Mouse (Mus musculus) MEL (cell line): ENCODE results near the gene Itpr2. TPM values are rescaled to one million over a fixed set of nuclear protein-coding genes. Genes with fewer than 3 reads are reported as not detected.

Experiments used
- DNase-seq: peaks from one replicate; pipeline ENCODE4 v3.0.0; 2011; ENCODE audit warnings: low read depth, low spot score
- H3K27ac ChIP-seq: 2 replicates; pipeline ENCODE4 v1.5.1; 2012; ENCODE audit warnings: low read depth, mild to moderate bottlenecking, control low read depth, low read length, moderate library complexity; ENCODE audit not compliant: control insufficient read depth
- H3K27me3 ChIP-seq, 2 experiments: fragments of 150-350 bp in 1 of 2; sonication (generic) in 1 of 2; 2 replicates each; pipeline ENCODE4 v1.6.1; 2012; ENCODE audit warnings: low read length in 2 of 2, mild to moderate bottlenecking in 2 of 2, improper control_type of control experiment in 1 of 2, moderate library complexity in 1 of 2; ENCODE audit not compliant: insufficient read depth in 2 of 2, control insufficient read depth in 1 of 2
- H3K36me3 ChIP-seq, 2 experiments: 2 replicates each; pipeline ENCODE4 v1.6.1; 2012 to 2014; ENCODE audit warnings: low read length in 2 of 2, improper control_type of control experiment in 1 of 2, inconsistent platforms in 1 of 2, mild to moderate bottlenecking in 1 of 2; ENCODE audit not compliant: insufficient read depth in 2 of 2, control insufficient read depth in 1 of 2
- H3K4me1 ChIP-seq, 2 experiments: fragments of 150-350 bp in 1 of 2; sonication (generic) in 1 of 2; 2 replicates each; pipeline ENCODE4 v1.6.1; 2012; ENCODE audit warnings: low read length in 2 of 2, improper control_type of control experiment in 1 of 2, mild to moderate bottlenecking in 1 of 2; ENCODE audit not compliant: insufficient read depth in 2 of 2, control insufficient read depth in 1 of 2
- H3K4me3 ChIP-seq, 2 experiments: fragments of 150-350 bp in 1 of 2; sonication (generic) in 1 of 2; 2 replicates each; pipeline ENCODE4 v1.5.1; 2012; ENCODE audit warnings: low read depth in 2 of 2, low read length in 2 of 2, mild to moderate bottlenecking in 2 of 2, moderate library complexity in 2 of 2, control low read depth in 1 of 2, improper control_type of control experiment in 1 of 2; ENCODE audit not compliant: control insufficient read depth in 1 of 2, insufficient read depth in 1 of 2
- H3K79me2 ChIP-seq: 2 replicates; pipeline ENCODE4 v1.6.1; 2012; ENCODE audit warnings: mild to moderate bottlenecking, low read length, moderate library complexity; ENCODE audit not compliant: control insufficient read depth, poor library complexity, insufficient read depth
- H3K9ac ChIP-seq: 2 replicates; pipeline ENCODE4 v1.6.1; 2012; ENCODE audit warnings: low read depth, mild to moderate bottlenecking, control low read depth, low read length, moderate library complexity; ENCODE audit not compliant: control insufficient read depth, poor library complexity, severe bottlenecking
- H3K9me3 ChIP-seq: fragments of 150-350 bp; sonication (generic); replicated peaks from 2 replicates; pipeline ENCODE4 v1.6.1; 2012; ENCODE audit warnings: mild to moderate bottlenecking, low read length, improper control_type of control experiment, moderate library complexity; ENCODE audit not compliant: insufficient read depth
- CHD2 ChIP-seq: IDR thresholded peaks from 2 replicates; pipeline ENCODE4 v1.6.1; 2011; ENCODE audit warnings: low read length, improper control_type of control experiment
- CTCF ChIP-seq, 3 experiments: IDR thresholded peaks in 2 of 3; conservative IDR thresholded peaks in 1 of 3; 2 replicates each; pipeline ENCODE4 v1.5.1; 2011 to 2012; ENCODE audit warnings: low read length in 3 of 3, low read depth in 2 of 3, mild to moderate bottlenecking in 2 of 3, improper control_type of control experiment in 1 of 3, inconsistent platforms in 1 of 3, mixed read lengths in 1 of 3, moderate library complexity in 1 of 3; ENCODE audit not compliant: control insufficient read depth in 1 of 3, insufficient read depth in 1 of 3, poor library complexity in 1 of 3, severe bottlenecking in 1 of 3
- E2F4 ChIP-seq: IDR thresholded peaks from 2 replicates; pipeline ENCODE4 v1.6.1; 2011; ENCODE audit warnings: low read depth, low read length, improper control_type of control experiment, borderline replicate concordance
- EP300 ChIP-seq, 2 experiments: IDR thresholded peaks; 2 replicates each; pipeline ENCODE4 v1.6.1; 2011; ENCODE audit warnings: improper control_type of control experiment in 2 of 2, low read length in 2 of 2, low read depth in 1 of 2, mild to moderate bottlenecking in 1 of 2
- ETS1 ChIP-seq: IDR thresholded peaks from 2 replicates; pipeline ENCODE4 v1.6.1; 2012; ENCODE audit warnings: low read depth, mild to moderate bottlenecking, inconsistent platforms, low read length, improper control_type of control experiment, moderate library complexity
- GABPA ChIP-seq: IDR thresholded peaks from 2 replicates; pipeline ENCODE4 v1.6.1; 2012; ENCODE audit warnings: low read depth, mild to moderate bottlenecking, inconsistent platforms, low read length, improper control_type of control experiment, moderate library complexity
- GATA1 ChIP-seq: IDR thresholded peaks from 2 replicates; pipeline ENCODE4 v1.6.1; 2011; ENCODE audit warnings: low read depth, low read length, improper control_type of control experiment
- MAFK ChIP-seq: IDR thresholded peaks from 2 replicates; pipeline ENCODE4 v1.6.1; 2011; ENCODE audit warnings: low read depth, mild to moderate bottlenecking, low read length, improper control_type of control experiment, borderline replicate concordance
- MEF2A ChIP-seq: IDR thresholded peaks from 2 replicates; pipeline ENCODE4 v1.6.1; 2014; ENCODE audit warnings: low read depth, mild to moderate bottlenecking, inconsistent platforms, low read length, improper control_type of control experiment; ENCODE audit not compliant: poor library complexity, insufficient replicate concordance, severe bottlenecking; ENCODE audit errors: extremely low read depth
- MYC ChIP-seq: IDR thresholded peaks from 2 replicates; pipeline ENCODE4 v1.6.1; 2011; ENCODE audit warnings: low read depth, mild to moderate bottlenecking, low read length, improper control_type of control experiment, moderate library complexity
- NELFE ChIP-seq: IDR thresholded peaks from 2 replicates; pipeline ENCODE4 v1.6.1; 2011; ENCODE audit warnings: low read depth, low read length, improper control_type of control experiment
- NRF1 ChIP-seq: IDR thresholded peaks from 2 replicates; pipeline ENCODE4 v1.6.1; 2014; ENCODE audit warnings: low read depth, mild to moderate bottlenecking, inconsistent platforms, low read length, improper control_type of control experiment, moderate library complexity; ENCODE audit not compliant: poor library complexity, insufficient read depth, severe bottlenecking
- SIN3A ChIP-seq: IDR thresholded peaks from 2 replicates; pipeline ENCODE4 v1.6.1; 2012; ENCODE audit warnings: low read length, improper control_type of control experiment, inconsistent platforms
- TAL1 ChIP-seq: IDR thresholded peaks from 2 replicates; pipeline ENCODE4 v1.6.1; 2012; ENCODE audit warnings: mild to moderate bottlenecking, inconsistent platforms, low read length, moderate library complexity, mixed read lengths
- TBP ChIP-seq: IDR thresholded peaks from 2 replicates; pipeline ENCODE4 v1.8.0; 2011; ENCODE audit warnings: low read depth, low read length, improper control_type of control experiment
- TCF12 ChIP-seq: IDR thresholded peaks from 2 replicates; pipeline ENCODE4 v1.6.1; 2014; ENCODE audit warnings: low read depth, mild to moderate bottlenecking, inconsistent platforms, low read length, improper control_type of control experiment, moderate library complexity
- UBTF ChIP-seq: IDR thresholded peaks from 2 replicates; pipeline ENCODE4 v1.6.1; 2012; ENCODE audit warnings: low read depth, mild to moderate bottlenecking, inconsistent platforms, low read length, improper control_type of control experiment, moderate library complexity, borderline replicate concordance; ENCODE audit not compliant: insufficient read depth
- USF1 ChIP-seq: IDR thresholded peaks from 2 replicates; pipeline ENCODE4 v1.6.1; 2014; ENCODE audit warnings: low read depth, mild to moderate bottlenecking, inconsistent platforms, low read length, improper control_type of control experiment, moderate library complexity
- ZC3H11A ChIP-seq: IDR thresholded peaks from 2 replicates; pipeline ENCODE4 v1.6.1; 2012; ENCODE audit warnings: low read depth, mild to moderate bottlenecking, inconsistent platforms, low read length, improper control_type of control experiment
- ZMIZ1 ChIP-seq: IDR thresholded peaks from 2 replicates; pipeline ENCODE4 v1.6.1; 2012; ENCODE audit warnings: low read depth, mild to moderate bottlenecking, inconsistent platforms, low read length, improper control_type of control experiment, moderate library complexity
- ZNF384 ChIP-seq: IDR thresholded peaks from 2 replicates; pipeline ENCODE4 v1.6.1; 2012; ENCODE audit warnings: low read depth, mild to moderate bottlenecking, inconsistent platforms, low read length, improper control_type of control experiment
- polyA plus RNA-seq, 2 experiments: library from polyadenylated mRNA; stranded (reverse) in 1 of 2; unstranded in 1 of 2; fragments of >175 nt in 1 of 2; fragments of >200 nt in 1 of 2; gene quantifications; 2 replicates each; pipeline versions ENCODE4 v1.2.1 to v1.2.4; 2012; ENCODE audit warnings: low replicate concordance in 2 of 2, low read depth in 1 of 2; ENCODE audit not compliant: insufficient read length in 2 of 2, insufficient read depth in 1 of 2, missing spikeins in 1 of 2
- total RNA-seq: library from RNA; depleted of rRNA; stranded (reverse); fragments of 300-350 nt; gene quantifications from 2 replicates; pipeline ENCODE4 v1.2.3, GENCODE M21; 2012

Itpr2 gene
- total and polyA plus RNA-seq, 3 experiments: 1.5 to 3.0 TPM; not detected in 1

- Histone ChIP-seq H3K79me2 (no peaks in the 10 kb centered on the region), H3K36me3 (no peaks in the 10 kb centered on the region), H3K4me1 (no peaks in the 10 kb centered on the region), H3K27me3 (no peaks in the 10 kb centered on the region), H3K9me3 (no peaks in the 10 kb centered on the region), H3K4me3 (no peak overlapping the region), H3K27ac (no peak overlapping the region), H3K9ac (no peak overlapping the region)
- TF ChIP-seq MAFK (no peak), SIN3A (no peak), CTCF (IDR thresholded peaks at IDR 0.05 in 2 of 3, conservative IDR thresholded peaks at IDR 0.05 in 1 of 3; ENCODE audit: control insufficient read depth in 1 of 3, insufficient read depth in 1 of 3, low read depth in 2 of 3, low read length in 3 of 3, poor library complexity in 1 of 3, severe bottlenecking in 1 of 3) (no peak), USF1 (no peak), GATA1 (no peak), UBTF (no peak), TCF12 (no peak), NRF1 (no peak), ZNF384 (no peak), NELFE (no peak), ZC3H11A (no peak), ETS1 (no peak), GABPA (no peak), E2F4 (no peak), MYC (no peak)
- TF ChIP-seq, all 39 proteins: peak for 0
- DNase-seq: no peak
These were observed 37.9 kb downstream of the Itpr2 start for GRCm38 (mm10) chr6:146464014-146464644.

- no peak for TF ChIP-seq ZMIZ1
- TF ChIP-seq USF1: no peak
- TF ChIP-seq MEF2A: no peak
- no peak for TF ChIP-seq MYC
- TF ChIP-seq TBP: no peak
- TF ChIP-seq GATA1: no peak
- TF ChIP-seq TAL1: no peak
- no peak for TF ChIP-seq EP300 (IDR thresholded peaks at IDR 0.05; ENCODE audit: low read depth in 1 of 2, low read length in 2 of 2)
- no peak for TF ChIP-seq CHD2
- no peaks in the 10 kb centered on the region for H3K79me2 ChIP-seq
- peaks cover 17 to 22% of the 10 kb centered on the region in 2 experiments for H3K4me1 ChIP-seq
- H3K4me3 ChIP-seq: no peak overlapping the region
- no peaks in the 10 kb centered on the region for H3K27me3 ChIP-seq
- H3K36me3 ChIP-seq: peaks cover 0 to 18% of the 10 kb centered on the region in 2 experiments; a peak in 2 of 4 replicates
- no peak for DNase-seq
- H3K9ac ChIP-seq: no peak overlapping the region
- no peaks in the 10 kb centered on the region for H3K9me3 ChIP-seq
- no peak overlapping the region for H3K27ac ChIP-seq
These were observed 41.1 kb downstream of the Itpr2 start for GRCm38 (mm10) chr6:146460936-146461335.
